Mouse (Mus musculus): ENCODE results near the gene Nfkbil1.

Nfkbil1 gene

GRCm38 (mm10) chr17:35253293-35254093, 17.9 kb upstream of the Nfkbil1 start:
- no peak for DNase-seq

- no peak for DNase-seq
Observed at GRCm38 (mm10) chr17:35252619-35253292, 17.2 kb upstream of the Nfkbil1 start.

DNA sequence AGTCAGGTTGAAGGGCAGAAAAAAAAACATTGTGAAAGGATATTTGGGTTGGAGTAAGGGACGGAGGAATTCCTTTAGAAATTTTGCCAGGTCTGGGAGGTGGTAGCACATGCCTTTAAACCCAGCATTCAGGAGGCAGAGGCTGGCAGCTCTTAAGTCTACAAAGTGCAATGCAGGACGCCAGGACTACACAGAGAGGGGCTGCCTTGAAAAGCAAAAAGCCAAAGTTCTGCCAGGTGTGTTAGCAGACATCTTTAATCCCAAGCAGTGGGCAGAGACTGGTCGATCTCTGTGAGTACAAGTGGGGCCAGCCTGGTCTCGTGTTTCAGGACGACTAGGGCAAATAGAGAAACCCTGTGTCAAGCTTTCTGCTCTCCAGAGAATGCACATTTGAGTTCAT, 16.4 kb upstream of the Nfkbil1 start:
- no peak for DNase-seq

GRCm38 (mm10) chr17:35251162-35251719, 15.6 kb upstream of the Nfkbil1 start:
- peak; percentile 74 for DNase-seq

DNA sequence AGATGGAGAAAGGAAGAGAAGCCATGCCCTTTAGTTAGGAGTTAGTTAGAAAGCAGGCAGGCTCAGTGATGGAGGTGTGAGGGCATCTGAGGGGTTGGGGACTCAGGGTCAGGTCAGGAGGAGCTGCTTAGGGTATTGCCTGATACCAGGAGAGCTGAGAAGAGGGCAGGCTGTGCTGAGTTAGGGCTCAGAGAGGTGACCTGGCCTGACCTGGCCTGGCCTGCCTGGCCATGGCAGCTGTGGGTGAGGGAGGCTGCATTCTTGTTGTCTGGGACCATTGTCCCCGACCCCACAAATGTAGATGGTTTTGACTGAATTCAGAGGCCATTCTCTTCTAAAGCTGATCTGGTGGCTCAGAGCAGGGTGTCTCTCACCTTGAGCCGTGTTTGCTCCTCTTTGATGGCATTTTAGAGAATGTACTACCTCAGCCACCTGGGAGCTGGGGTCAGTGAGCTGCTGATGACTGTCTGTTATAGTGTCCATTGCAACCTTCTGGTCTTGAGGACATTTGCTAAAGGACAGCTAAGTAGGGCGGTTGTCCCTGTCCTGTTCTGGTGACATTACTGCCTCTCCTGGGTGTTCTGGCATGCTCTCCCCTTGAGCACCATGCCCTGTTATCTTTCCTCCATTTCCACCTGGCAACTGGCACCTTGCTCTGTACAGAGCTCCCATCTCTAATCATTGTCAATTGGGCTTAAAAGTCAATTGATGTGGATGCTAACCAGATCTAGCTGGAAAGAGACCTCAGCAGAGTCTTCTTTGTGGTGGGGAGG, 14.9 kb upstream of the Nfkbil1 start:
- DNase-seq = no peak

DNA sequence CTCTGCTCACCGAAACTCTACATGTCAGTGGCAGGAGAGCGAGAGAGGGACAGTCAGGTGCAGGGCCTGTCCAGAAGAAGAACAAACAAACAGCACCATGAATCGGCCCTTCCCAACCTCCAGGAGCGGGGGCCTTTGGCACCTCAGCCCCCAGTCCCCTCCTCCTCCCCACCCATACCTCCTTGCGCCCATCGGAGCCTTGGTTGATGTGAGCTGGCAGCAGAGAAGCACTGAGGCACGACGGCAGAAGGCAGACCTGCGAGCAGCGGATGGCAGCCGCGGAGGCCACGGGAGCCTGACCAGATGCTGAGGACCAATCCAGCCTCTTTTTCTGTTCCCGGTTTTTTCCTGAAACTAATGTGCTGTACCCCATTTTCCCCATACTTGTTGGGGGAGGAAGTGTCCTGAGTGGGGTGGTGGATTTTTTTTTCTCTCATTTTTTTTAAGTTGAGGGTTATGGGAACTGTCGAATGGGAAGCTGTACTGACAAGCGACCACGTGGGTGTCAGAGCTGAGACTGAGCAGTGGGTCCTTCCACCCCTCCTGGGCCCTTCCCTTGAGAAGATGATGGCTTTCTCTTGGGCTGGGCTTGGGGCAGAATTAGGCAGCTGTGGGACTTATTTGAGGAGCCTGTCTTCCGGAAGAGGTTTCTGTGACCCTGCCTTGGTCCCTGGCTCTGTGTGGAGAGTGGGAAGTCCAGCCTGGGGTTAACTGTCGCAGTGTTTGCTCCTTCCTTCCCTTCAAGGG, 14.0 kb upstream of the Nfkbil1 start:
- DNase-seq = no peak

DNA sequence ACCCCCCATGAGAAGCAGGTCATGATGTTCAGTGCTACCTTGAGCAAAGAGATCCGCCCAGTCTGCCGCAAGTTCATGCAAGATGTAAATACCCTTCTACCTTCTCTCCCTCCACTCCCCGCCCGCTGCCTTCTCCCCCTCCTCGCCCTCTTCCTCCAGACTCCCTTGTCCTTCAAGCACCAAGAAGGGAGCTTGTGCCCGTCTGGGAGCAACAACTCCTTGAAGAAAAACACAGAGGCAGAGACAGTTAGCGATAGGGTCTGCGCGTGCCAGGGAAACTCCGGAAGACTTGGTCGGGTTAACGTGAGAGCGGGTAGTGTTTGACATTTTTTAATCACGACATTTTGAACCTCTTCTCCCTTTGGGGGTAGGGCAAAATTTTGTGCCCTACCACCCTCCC, 13.4 kb upstream of the Nfkbil1 start:
- no peak for DNase-seq

- no peak for DNase-seq
Observed at GRCm38 (mm10) chr17:35247144-35247543, 11.6 kb upstream of the Nfkbil1 start.

GRCm38 (mm10) chr17:35245731-35246623, 10.4 kb upstream of the Nfkbil1 start:
- DNase-seq = no peak

DNA sequence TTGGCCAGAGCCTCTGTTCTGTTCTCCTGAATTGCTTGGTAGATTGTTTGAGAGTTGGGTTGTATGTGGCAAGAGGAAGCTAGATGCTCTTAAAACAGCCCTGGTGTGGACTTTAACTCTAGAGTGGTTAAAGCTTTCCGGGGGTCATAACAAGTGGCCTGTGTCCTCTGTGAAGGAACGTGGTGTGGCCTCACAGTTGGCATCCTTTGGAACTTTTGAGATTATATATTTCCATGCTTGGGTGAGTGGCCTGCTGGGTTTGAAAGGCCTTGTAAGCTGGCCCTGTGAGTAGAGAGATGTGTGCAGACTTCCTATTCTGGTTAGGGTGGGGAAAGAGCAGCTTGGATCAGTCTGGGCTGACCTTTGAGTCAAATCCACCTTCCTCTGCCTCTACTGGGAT, 9.4 kb upstream of the Nfkbil1 start:
- DNase-seq = no peak

- peak; percentile 76 for DNase-seq
Observed at GRCm38 (mm10) chr17:35243086-35243485, 7.5 kb upstream of the Nfkbil1 start.

GRCm38 (mm10) chr17:35242015-35242941, 6.7 kb upstream of the Nfkbil1 start:
- DNase-seq = peak; percentile 79

- peak; percentile 96 for DNase-seq
Observed at GRCm38 (mm10) chr17:35241305-35242014, 5.9 kb upstream of the Nfkbil1 start, which contains the start of gene Ddx39b. Gene Ddx39b, plus strand, starts transcription at chr17:35241746.

DNA sequence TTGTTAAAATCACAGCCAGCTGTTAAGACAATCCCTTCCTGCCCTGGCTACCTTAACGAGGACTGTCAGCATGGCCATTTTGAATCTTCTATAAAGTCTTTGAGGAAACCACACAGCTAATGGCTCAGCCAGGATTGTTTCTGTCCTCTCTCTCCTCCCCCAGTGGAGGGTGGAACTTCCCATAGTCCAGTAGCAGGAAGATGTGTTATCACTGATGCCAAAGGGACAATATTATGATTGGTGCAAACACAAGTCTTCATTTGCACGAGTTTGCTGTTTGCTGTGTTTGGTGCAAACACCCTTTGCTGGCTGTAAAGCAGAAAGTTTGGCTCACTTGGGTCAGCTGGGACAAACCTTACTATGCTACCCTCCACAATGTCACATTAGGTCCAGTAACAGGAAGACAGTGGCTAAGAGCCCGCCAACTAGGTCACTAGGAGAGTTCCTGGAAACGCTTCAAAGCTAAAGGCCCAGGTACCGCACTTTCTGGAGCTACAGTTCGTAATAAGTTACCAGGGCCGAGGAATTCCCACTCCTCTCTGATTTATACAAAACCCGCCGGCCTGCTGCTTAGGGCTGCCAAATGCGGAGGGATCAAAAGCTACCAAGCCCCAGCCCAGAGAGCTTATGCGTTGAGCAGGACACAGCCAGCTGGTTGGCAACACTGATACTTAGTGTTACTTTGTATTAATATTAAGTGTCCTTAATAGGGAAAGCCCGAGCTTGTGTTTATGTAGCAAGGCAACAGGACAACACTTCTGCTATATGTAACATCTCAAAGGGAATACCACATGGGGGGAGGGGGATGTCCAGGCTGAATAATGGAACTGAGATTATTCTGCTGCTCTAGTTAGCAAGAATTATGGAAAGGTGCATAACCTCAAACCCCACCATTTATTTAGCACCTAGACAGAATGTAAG, 5.1 kb upstream of the Nfkbil1 start:
- DNase-seq = no peak

DNA sequence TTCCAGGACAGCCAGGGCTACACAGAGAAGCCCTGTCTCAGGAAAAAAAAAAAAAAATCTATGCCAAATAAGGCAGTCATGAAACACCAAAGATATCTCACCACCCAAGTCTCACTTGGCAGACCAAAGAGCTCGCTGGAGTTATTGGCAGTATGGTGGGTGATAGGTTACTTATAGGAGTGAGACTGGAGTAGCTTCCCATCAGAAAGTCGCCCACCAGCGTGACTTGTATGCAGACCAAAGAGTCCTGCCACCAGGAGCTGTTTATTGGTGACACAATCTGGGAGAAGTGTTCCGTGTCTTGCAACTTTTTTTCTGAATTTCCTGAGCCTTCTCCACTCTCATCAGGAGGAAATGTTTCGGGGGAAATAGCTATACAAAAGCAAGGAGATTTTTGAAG, 4.1 kb upstream of the Nfkbil1 start:
- no peak for DNase-seq

DNA sequence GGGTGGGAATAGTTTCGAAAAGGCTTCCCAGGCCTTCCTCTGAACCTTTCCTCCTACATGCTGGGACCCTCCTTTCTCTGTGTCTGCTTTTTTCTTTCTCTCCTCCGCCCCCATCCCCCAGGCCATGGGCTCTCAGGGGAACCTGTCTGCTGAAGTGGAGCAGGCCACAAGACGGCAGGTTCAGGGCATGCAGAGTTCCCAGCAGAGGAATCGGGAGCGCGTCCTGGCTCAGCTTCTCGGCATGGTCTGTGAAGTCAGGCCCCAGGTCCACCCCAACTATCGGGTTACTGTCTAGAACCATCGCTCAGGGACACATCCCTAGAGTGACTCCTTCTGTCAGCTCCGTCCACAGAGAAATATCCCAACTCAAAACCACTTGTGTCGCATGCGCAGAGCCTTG, 1.9 kb upstream of the Nfkbil1 start:
- no peak for DNase-seq

DNA sequence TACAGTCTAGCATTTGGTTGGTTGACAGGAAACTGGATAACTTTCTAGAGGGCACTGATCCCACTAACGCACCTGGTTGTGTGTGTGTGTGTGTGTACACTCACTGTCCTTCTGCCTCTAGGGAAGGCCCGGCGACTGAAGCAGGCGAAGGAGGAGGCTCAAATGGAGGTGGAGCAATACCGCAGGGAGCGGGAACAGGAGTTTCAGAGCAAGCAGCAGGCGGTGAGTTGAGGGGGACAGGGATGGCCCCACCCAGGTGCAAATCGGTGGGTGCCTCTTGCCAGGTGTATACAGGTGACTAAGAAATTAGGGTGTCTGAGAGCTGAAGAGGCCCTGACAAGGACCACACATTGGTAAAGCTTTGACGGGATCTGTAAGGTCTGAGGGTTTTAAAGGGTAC, 1.4 kb upstream of the Nfkbil1 start:
- DNase-seq = no peak

- DNase-seq = peak; percentile 98
Observed at GRCm38 (mm10) chr17:35236390-35236746, 776 bp upstream of the Nfkbil1 start.

GRCm38 (mm10) chr17:35234903-35235302, 689 bp downstream of the Nfkbil1 start:
- DNase-seq = peak; percentile 62

Measured in lung, postnatal 10 days (tissue).